Mouse (Mus musculus) neural tube, embryonic 11.5 days (tissue): ENCODE measurements around the gene Gzmn. TPM values are rescaled to one million over a fixed set of nuclear protein-coding genes. Genes with fewer than 3 reads are reported as not detected.

Experiments
- ATAC-seq: fragments of 200-750 bp; cut with Nextera tagmentation; 2 replicates; pipeline ENCODE4 v1.8.0; 2017; ENCODE audit warnings: moderate number of reproducible peaks, mild to moderate bottlenecking, moderate TSS enrichment, moderate library complexity; ENCODE audit not compliant: insufficient read depth, low FRiP score, low TSS enrichment
- DNase-seq: peaks from one replicate; pipeline ENCODE4 v3.0.0-alpha.2; 2015; ENCODE audit warnings: low spot score
- H3K27ac ChIP-seq: fragments of 300-500 bp; sonication (generic); 2 replicates; pipeline ENCODE4 v1.5.1; 2014; ENCODE audit warnings: low read depth, mild to moderate bottlenecking, low read length
- H3K27me3 ChIP-seq: fragments of 300-500 bp; sonication (generic); 2 replicates; pipeline ENCODE4 v1.6.1; 2014; ENCODE audit warnings: mild to moderate bottlenecking, low read length, mixed read lengths; ENCODE audit not compliant: control insufficient read depth, insufficient read depth
- H3K36me3 ChIP-seq: fragments of 300-500 bp; sonication (generic); 2 replicates; pipeline ENCODE4 v1.6.1; 2014; ENCODE audit warnings: mild to moderate bottlenecking, low read length, moderate library complexity, mixed read lengths; ENCODE audit not compliant: control insufficient read depth, insufficient read depth
- H3K4me1 ChIP-seq: fragments of 300-500 bp; sonication (generic); 2 replicates; pipeline ENCODE4 v1.6.1; 2014; ENCODE audit warnings: low read length, mixed read lengths; ENCODE audit not compliant: control insufficient read depth, insufficient read depth
- H3K4me2 ChIP-seq: fragments of 300-500 bp; sonication (generic); 2 replicates; pipeline ENCODE4 v1.6.1; 2014; ENCODE audit warnings: low read depth, mild to moderate bottlenecking, moderate library complexity
- H3K4me3 ChIP-seq: fragments of 300-500 bp; sonication (generic); 2 replicates; pipeline ENCODE4 v1.5.1; 2014; ENCODE audit warnings: low read depth, low read length
- H3K9ac ChIP-seq: fragments of 300-500 bp; sonication (generic); 2 replicates; pipeline ENCODE4 v1.6.1; 2014; ENCODE audit warnings: mild to moderate bottlenecking, low read length
- H3K9me3 ChIP-seq: fragments of 300-500 bp; sonication (generic); 2 replicates; pipeline ENCODE4 v1.6.1; 2016; ENCODE audit warnings: low read length; ENCODE audit not compliant: control insufficient read depth
- polyA plus RNA-seq: library from polyadenylated mRNA; unstranded; fragments of >200 nt; fragmentation: Nextera tagmentation; extraction: Ambion mirVana; gene quantifications from 2 replicates; pipeline ENCODE4 v1.2.1, GENCODE M21; 2014

The Gzmn gene
- polyA plus RNA-seq, 1 experiment from 2014 or later: not detected

GRCm38 (mm10) chr14:56120525-56120924 lies 53.9 kb downstream of the Gzmn start, which contains the start of gene Gzme:
Gene Gzme (minus strand): TSS chr14:56120625.
- no peaks in the 10 kb centered on the region for H3K36me3 ChIP-seq
- ATAC-seq (no peak), DNase-seq (no peak)
- H3K9me3 ChIP-seq: no peaks in the 10 kb centered on the region
- H3K4me2 ChIP-seq: no peak within 1 kb of the TSS
- H3K27me3 ChIP-seq: no peaks in the 10 kb centered on the region
- no peaks in the 10 kb centered on the region for H3K4me1 ChIP-seq
- no peak within 1 kb of the TSS for H3K4me3 ChIP-seq
- H3K27ac ChIP-seq: no peak within 1 kb of the TSS
- no peak within 1 kb of the TSS for H3K9ac ChIP-seq

Other genes with a start within 250 kb of the Gzmn start
- not detected in 2 replicates for gene Cma1, start 229.9 kb downstream of the Gzmn start, polyA plus RNA-seq
- not detected in 2 replicates for gene Cma2, start 223.6 kb downstream of the Gzmn start, polyA plus RNA-seq
- gene Mcpt1, start 156.6 kb downstream of the Gzmn start, polyA plus RNA-seq: not detected in 2 replicates
- not detected in 2 replicates for gene Mcpt9, start 144.1 kb downstream of the Gzmn start, polyA plus RNA-seq
- gene Mcpt2, start 132.6 kb downstream of the Gzmn start, polyA plus RNA-seq: not detected in 2 replicates
- not detected in 2 replicates for gene Mcpt4, start 112.3 kb downstream of the Gzmn start, polyA plus RNA-seq
- gene Mcpt8, start 89.3 kb downstream of the Gzmn start, polyA plus RNA-seq: not detected in 2 replicates
- not detected in 2 replicates for gene Ctsg, start 72.0 kb downstream of the Gzmn start, polyA plus RNA-seq
- not detected in 2 replicates for gene Gzme, start 54.0 kb downstream of the Gzmn start, polyA plus RNA-seq
- not detected in 2 replicates for gene Gzmd, start 42.0 kb downstream of the Gzmn start, polyA plus RNA-seq
- gene Gzmg, start 15.0 kb downstream of the Gzmn start, polyA plus RNA-seq: not detected in 2 replicates
- gene Gzmf, start 36.8 kb upstream of the Gzmn start, polyA plus RNA-seq: not detected in 2 replicates
- gene Gzmc, start 60.1 kb upstream of the Gzmn start, polyA plus RNA-seq: 0.36 TPM in 1 of 2 replicates, not detected in the other
- gene Gzmb, start 87.7 kb upstream of the Gzmn start, polyA plus RNA-seq: not detected in 2 replicates
- not detected in 2 replicates for gene Atp12a, start 190.5 kb upstream of the Gzmn start, polyA plus RNA-seq
- gene Rnf17, start 228.0 kb upstream of the Gzmn start, polyA plus RNA-seq: 1.3 and 1.5 TPM in 2 replicates